Mouse (Mus musculus) G1E (cell line): Measurements from ENCODE around the gene Gpc2. TPM values are rescaled to one million over a fixed set of nuclear protein-coding genes. Genes with fewer than 3 reads are reported as not detected.
A peak's percentile ranks its signal among the peaks of the same experiment; 100 is the strongest.

Source experiments
- ATAC-seq: 2 replicates; pipeline ENCODE4 v1.8.0; 2016; ENCODE audit warnings: mild to moderate bottlenecking; ENCODE audit not compliant: insufficient number of reproducible peaks, poor library complexity, low FRiP score, severe bottlenecking; ENCODE audit errors: extremely low read depth
- DNase-seq: peaks from one replicate; pipeline ENCODE4 v3.0.0; 2012; ENCODE audit warnings: low spot score
- H3K27me3 ChIP-seq: 2 replicates; pipeline ENCODE4 v1.6.1; 2012; ENCODE audit warnings: mild to moderate bottlenecking, low read length, inconsistent platforms; ENCODE audit not compliant: insufficient read depth
- H3K36me3 ChIP-seq: replicated peaks from 2 replicates; pipeline ENCODE3; 2012; ENCODE audit warnings: mild to moderate bottlenecking, inconsistent platforms
- H3K4me1 ChIP-seq: 2 replicates; pipeline ENCODE4 v1.6.1; 2012; ENCODE audit warnings: low read depth, low read length, inconsistent platforms, mixed read lengths; ENCODE audit not compliant: insufficient read depth
- H3K4me3 ChIP-seq: 2 replicates; pipeline ENCODE4 v1.5.1; 2012; ENCODE audit warnings: low read depth, mild to moderate bottlenecking, inconsistent platforms, low read length, moderate library complexity, mixed read lengths
- H3K9me3 ChIP-seq: replicated peaks from 2 replicates; pipeline ENCODE4 v1.6.1; 2012; ENCODE audit warnings: inconsistent platforms
- CTCF ChIP-seq: IDR thresholded peaks from 2 replicates; pipeline ENCODE4 v1.5.1; 2012; ENCODE audit warnings: low read depth, low read length, inconsistent platforms, mixed read lengths
- GATA1 ChIP-seq: IDR thresholded peaks from 2 replicates; pipeline ENCODE4 v1.6.1; 2012; ENCODE audit warnings: borderline replicate concordance, low read length, inconsistent platforms, mixed read lengths
- GATA2 ChIP-seq: IDR thresholded peaks from 2 replicates; pipeline ENCODE4 v1.6.1; 2012; ENCODE audit warnings: low read depth, low read length, inconsistent platforms, borderline replicate concordance
- POLR2AphosphoS5 ChIP-seq: IDR thresholded peaks from 2 replicates; pipeline ENCODE4 v1.6.1; 2012; ENCODE audit warnings: low read depth, low read length, inconsistent platforms; ENCODE audit not compliant: insufficient replicate concordance
- TAL1 ChIP-seq: conservative IDR thresholded peaks from 2 replicates; pipeline ENCODE4 v1.6.1; 2012; ENCODE audit warnings: low read depth, low read length, inconsistent platforms, mixed read lengths
- polyA plus RNA-seq: library from polyadenylated mRNA; stranded (reverse); fragments of >175 nt; gene quantifications from 2 replicates; pipeline ENCODE4 v1.2.3, GENCODE M21; 2012
- total RNA-seq, 2 experiments: library from RNA; stranded (forward) in 1 of 2; stranded (reverse) in 1 of 2; fragments of 200-1000 nt in 1 of 2; fragments of >200 nt in 1 of 2; fragmentation: Nextera tagmentation in 1 of 2; gene quantifications; 2 replicates each; pipeline ENCODE4 v1.2.3; 2014 to 2017

The Gpc2 gene
- total and polyA plus RNA-seq, 3 experiments: not detected

GRCm38 (mm10) chr5:138263260-138264206 lies 16.3 kb downstream of the Gpc2 start, which contains the start of gene BC037034:
BC037034 (minus strand) TSS chr5:138264033.
- H3K9me3 ChIP-seq: no peaks in the 10 kb centered on the region
- ATAC-seq (peak; percentile 61), DNase-seq (peak; percentile 91)
- peaks cover 73% of the 10 kb centered on the region for H3K36me3 ChIP-seq
- H3K4me3 ChIP-seq: peak within 1 kb of the TSS; percentile 93
- H3K4me1 ChIP-seq: peaks cover 67% of the 10 kb centered on the region
- TF ChIP-seq GATA1: no peak
- no peak for TF ChIP-seq GATA2
- no peak for TF ChIP-seq CTCF
- no peak for TF ChIP-seq TAL1
- no peak for TF ChIP-seq POLR2AphosphoS5
- H3K27me3 ChIP-seq: no peaks in the 10 kb centered on the region

- Histone ChIP-seq H3K4me3 (peak overlapping the region; percentile 93), H3K4me1 (peaks cover 75% of the 10 kb centered on the region), H3K9me3 (no peaks in the 10 kb centered on the region), H3K27me3 (no peaks in the 10 kb centered on the region), H3K36me3 (peaks cover 77% of the 10 kb centered on the region)
- ATAC-seq: no peak
- no peak for DNase-seq
- TF ChIP-seq CTCF: no peak
- TF ChIP-seq GATA2: no peak
- TF ChIP-seq GATA1: no peak
- no peak for TF ChIP-seq POLR2AphosphoS5
- no peak for TF ChIP-seq TAL1
Observed at GRCm38 (mm10) chr5:138262582-138263240, 17.1 kb downstream of the Gpc2 start.

- ATAC-seq: no peak
- Histone ChIP-seq H3K27me3 (no peaks in the 10 kb centered on the region), H3K9me3 (no peaks in the 10 kb centered on the region), H3K36me3 (peaks cover 77% of the 10 kb centered on the region), H3K4me3 (peak overlapping the region; percentile 93), H3K4me1 (peaks cover 79% of the 10 kb centered on the region)
- no peak for TF ChIP-seq CTCF
- TF ChIP-seq GATA1: no peak
- no peak for TF ChIP-seq GATA2
- no peak for TF ChIP-seq TAL1
- DNase-seq: peak; percentile 63
Observed at GRCm38 (mm10) chr5:138262001-138262400, 17.8 kb downstream of the Gpc2 start.

- Histone ChIP-seq H3K27me3 (no peaks in the 10 kb centered on the region), H3K4me1 (peaks cover 90% of the 10 kb centered on the region), H3K4me3 (peak overlapping the region; percentile 93; the same call in 1 of the 2 replicates), H3K9me3 (no peaks in the 10 kb centered on the region), H3K36me3 (peaks cover 74% of the 10 kb centered on the region)
- DNase-seq: peak; percentile 78
- no peak for TF ChIP-seq GATA2
- peak; percentile 77 for TF ChIP-seq TAL1
- peak; percentile 67 for ATAC-seq
Observed at GRCm38 (mm10) chr5:138260834-138261233, 19.0 kb downstream of the Gpc2 start.

- Histone ChIP-seq H3K4me1 (peaks cover 86% of the 10 kb centered on the region), H3K4me3 (peak overlapping the region; percentile 69)
Observed at GRCm38 (mm10) chr5:138260051-138260450, 19.8 kb downstream of the Gpc2 start.

GRCm38 (mm10) chr5:138258993-138259392 lies 20.8 kb downstream of the Gpc2 start:
- no peaks in the 10 kb centered on the region for H3K9me3 ChIP-seq
- H3K27me3 ChIP-seq: no peaks in the 10 kb centered on the region
- TF ChIP-seq CTCF: no peak
- DNase-seq: no peak
- H3K4me3 ChIP-seq: peak overlapping the region; percentile 69; the same call in 1 of the 2 replicates
- ATAC-seq: no peak
- peaks cover 86% of the 10 kb centered on the region for H3K4me1 ChIP-seq
- peaks cover 65% of the 10 kb centered on the region for H3K36me3 ChIP-seq

More at GRCm38 (mm10) chr5:138260051-138260450, 19.8 kb downstream of the Gpc2 start:
- Histone ChIP-seq H3K36me3 (peaks cover 66% of the 10 kb centered on the region), H3K9me3 (no peaks in the 10 kb centered on the region), H3K27me3 (no peaks in the 10 kb centered on the region)
- ATAC-seq (no peak), DNase-seq (no peak)
- TF ChIP-seq GATA2 (no peak), POLR2AphosphoS5 (no peak), TAL1 (no peak), CTCF (no peak), GATA1 (no peak)
